Mouse (Mus musculus) retina, postnatal 1 day (tissue): ENCODE measurements around the gene Dbi.

Experiments
- DNase-seq: peaks from one replicate; pipeline ENCODE4 v3.0.0-alpha.2; 2012

Gene Dbi

DNA sequence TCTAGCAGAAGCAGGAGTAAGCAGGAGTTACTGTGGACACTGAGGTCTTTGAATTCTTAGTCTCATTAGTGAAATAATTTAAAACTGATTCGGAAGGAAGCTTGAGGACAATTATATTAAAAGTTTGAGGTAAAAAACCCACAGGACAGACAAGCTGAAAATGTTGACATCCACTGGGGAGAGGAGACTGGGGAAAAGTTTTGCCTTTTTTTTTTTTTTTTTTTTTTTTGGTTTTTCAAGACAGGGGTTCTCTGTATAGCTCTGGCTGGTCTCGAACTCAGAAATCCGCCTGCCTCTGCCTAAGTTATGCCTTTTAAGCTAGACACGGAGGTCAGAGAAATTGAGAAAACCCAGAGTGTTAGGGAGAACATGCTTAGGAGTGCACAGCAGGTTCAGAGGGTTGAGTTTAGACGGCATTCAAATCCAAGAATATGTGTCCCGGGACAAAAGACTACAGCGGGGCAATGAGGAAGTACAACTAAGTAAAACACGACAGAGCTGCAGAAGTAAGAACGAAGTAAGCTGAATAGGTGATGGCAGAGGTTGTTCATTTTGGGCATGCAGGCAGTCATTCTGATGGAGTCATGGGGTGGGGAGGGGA lies 1.2 kb upstream of the Dbi start:
- no peak for DNase-seq

DNA sequence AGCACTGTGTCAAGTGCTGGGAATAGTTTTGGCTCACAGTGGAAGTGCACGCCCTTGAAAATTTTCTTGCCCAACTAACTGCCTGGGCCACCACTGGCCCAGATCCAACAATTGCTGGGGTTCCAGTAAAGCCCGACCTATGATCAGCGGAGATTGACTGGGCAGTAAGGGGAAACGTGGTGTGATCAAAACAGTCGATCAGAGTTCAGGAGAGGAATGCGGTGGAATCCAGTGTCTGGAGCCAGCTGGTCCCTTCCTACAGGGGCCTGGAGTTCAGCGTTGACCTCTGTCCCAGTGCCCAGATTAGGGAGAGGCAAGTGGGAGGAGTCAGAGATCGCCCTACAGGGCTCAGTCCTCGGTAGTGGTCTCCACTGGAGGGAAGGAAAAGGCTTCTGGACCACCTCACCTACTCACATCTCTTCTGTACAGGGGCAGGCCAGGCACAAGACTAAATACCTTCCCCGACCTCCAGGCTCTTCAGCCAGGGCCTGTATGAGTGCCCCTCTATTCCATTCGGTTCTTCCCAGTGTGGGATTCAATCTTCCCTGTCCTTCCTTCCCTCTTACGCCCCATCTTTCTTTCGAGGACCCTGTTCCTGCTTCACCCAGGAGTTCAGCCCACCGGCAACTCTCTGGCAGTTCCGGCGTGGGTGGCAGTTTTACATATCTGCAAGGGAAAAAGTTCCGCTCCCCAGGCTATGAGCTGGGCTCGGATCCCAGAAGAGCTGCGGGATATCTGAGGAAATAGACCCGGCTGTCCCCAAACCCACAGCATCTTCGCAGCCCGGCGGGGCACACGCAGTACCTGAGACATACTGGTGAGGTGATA lies 523 bp downstream of the Dbi start:
- peak; percentile 66 for DNase-seq

DNA sequence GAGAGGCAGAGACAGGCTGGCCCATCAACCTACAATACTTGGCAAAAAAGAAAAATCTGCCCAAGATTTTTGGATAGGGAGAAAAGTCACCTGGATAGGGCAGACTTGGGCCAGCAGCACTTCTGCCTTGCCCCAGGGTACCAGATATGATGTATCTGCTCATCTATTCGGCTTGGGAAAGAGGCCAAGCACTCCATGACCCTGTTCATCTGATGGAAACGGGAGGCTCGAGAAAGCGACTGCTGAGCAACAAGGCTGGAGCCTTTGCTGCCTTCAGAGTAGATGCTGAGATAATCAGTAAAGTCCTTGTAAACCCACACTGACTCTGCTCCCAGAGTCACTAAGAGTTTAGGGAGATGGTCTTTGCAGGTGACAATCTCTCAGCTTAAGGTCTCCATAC lies 1.5 kb downstream of the Dbi start:
- no peak for DNase-seq

DNA sequence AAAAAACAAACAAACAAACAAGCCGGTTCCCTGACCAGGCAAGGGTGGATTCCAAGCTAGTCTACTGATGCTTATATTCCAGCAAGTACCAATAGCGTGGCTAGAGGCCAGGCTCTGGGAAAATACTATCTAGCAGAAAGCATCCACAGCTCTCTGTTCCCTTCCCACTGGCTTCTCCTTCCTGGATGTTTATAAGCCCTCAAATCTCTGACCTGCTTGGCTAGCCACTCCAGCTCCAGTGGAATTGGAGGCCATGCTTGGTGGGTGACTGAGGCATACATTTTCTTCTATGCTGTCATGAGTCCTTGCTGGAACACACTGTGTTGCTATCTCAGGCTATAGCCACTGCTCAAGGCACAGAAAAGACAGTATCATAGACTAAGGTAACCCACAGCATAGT lies 2.0 kb downstream of the Dbi start:
- DNase-seq, result no peak

DNA sequence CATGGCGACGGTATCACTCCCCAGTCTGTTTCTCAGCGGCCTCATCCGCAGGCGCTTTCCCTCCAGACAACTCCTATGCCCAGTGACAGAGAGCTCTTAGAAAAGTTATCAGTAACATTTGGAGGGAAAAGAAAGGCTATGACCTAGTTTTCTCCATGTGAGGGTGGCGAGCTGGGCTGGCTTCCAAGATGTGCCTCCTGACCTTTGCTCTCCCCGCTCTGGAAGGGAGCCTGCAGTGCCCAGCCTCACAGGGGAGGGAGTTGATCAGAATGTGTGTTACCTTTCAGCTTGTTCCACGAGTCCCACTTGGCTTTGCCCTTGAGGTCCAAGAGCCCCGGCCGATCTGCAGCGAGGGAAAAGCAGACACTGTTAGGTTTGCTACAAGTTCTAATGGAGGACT lies 4.8 kb downstream of the Dbi start:
- no peak for DNase-seq

DNA sequence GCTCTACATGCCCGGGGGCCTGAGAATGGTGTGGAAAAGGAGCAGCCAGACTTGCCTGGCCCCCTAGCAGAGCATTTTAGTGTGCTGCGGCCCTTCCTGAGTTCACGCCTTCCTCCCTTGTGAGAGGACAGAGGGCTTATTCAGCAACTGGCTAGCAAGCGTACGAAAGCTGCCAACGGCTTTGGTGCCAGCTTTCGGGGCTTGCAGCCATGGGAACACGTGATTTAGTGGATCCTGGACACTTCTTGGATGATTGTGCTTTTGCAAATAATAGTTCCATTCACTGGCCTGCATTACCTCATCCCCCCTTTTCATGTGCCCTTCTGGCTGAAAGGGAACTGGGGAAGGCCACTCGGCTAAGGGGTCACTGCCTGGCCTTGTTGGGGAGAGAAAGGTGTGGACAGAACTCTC lies 5.2 kb downstream of the Dbi start:
- peak; percentile 81 for DNase-seq

DNA sequence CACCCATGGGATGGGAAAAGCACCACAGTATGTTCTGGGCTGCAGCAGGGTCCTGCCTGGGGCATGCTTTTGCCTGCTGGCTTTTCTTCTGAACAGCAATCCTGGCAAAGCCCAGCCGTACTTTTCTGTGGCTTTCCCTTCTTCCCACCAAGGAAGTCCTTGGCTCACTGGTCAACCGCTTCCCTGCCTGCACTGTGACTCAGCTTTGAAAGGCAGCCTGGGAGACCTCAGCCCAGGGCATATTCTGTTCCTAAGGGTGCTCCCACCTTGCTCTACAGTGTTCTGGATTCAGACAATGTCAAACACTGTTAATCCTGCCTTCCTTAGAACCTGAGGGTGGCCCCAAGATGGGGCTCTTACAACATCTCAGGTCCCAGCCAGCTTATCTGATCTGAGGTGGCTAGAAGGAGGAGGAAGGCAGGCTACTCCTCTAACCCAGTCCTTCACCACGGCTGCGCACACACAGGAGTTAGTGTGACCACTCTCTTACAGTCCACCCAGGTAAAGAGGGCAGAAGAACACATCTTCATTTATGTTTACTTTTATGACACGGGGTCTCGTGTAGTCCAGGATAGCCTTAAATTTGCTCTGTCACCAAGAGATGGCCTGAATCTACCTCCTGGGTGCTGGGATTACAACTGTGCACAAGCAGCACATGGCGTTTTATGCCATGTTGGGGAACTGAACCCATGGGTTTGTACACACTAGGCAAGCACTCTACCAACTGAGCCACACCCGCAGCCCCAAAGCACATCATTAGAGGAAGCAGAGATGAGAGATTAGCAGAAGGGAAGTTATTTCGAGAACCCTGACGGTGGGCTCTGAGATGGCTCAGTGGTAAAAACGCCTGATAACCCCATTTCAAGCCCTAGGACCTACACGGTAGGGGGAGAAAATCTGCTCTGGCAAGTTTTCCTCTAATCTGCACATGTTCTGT lies 8.4 kb downstream of the Dbi start:
- DNase-seq, result no peak

DNA sequence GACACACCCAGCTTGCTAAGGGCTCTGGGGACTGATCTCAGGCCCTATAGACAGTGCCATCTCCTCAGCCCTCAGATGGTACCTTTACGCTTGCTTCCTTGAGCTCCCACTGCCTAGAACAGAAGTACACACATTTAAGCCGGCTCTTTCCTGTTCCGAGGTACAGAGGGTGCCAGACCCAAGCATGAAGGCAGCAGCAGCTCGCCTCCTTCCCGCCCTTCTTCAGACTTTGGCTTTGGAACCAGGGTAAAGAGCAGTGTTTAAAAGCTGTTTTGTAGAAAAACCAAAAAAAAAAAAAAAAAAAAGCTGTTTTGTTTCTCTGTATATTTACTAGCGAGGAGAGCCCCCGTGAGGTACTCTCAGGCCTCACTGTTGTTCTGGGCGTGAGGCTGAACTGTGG lies 9.1 kb downstream of the Dbi start:
- DNase-seq, result no peak

DNA sequence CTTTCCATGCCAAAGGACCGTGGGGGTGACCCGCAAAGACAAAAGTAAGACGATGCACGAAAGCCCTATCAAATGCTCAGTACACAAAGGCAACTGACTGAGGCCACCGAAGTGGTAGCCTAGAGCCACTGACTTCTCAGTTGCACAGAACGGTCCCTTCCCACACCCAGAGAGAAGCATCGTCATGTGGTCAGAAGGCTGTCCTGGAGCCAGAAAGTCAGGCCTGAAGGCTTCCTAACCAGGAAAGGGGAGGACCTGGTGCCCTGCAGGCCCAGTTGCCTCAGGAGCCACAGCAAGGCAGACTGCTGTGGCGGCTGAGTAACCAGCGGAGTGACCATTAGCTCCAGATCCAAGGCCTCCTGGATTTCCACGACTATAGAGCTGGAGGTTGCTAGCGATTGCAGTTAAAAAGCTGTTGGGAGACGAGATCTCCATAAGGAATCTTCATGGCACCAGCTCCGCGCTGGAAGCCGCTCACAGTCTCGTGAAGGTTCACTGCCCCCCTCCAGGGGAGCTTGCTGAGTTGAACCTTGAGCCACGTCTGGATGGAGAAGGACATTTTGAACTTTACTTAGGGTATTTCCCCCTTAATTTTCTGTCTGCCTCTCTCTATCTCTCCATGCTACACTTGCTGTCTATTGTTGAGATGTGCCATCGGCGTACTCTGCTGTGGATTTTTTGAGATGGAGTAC lies 11.0 kb downstream of the Dbi start:
- no peak for DNase-seq

DNA sequence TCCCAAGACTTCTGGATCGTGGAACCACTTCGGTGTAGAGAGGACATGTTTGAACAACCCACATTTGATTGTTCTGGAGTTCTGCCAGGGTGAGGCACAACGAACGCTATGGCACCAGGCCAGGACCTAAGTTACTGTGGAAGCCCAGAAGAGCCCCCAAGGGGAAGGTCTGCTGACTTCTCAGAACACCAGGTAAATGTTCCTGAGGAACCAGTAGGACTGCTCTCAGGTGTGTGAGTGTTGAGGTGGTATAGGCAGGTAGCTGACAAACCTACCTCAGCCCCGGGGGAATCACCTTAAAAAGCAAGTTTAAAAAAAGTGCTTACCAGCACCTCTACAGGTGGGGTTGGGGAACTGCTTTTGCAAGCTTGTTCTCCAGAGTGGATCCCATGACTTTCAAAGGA lies 15.3 kb downstream of the Dbi start:
- no peak for DNase-seq

DNA sequence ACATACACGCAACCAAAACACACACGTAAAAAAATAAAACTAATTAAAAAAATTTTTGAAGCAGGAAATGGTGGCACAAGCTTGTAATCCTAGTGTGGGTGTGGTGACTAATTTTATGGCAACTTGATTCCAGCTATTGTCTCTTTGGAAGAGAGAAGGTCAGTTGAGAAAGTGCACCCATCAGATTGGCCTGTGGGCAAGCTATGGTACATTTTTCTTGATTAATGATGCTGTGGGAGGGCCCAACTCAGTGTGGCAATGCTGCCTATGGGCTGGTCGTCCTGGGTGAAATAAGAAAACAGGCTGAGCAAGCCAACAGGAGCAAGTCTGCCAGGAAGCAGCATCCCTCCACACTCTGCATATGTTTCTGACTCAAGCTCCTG lies 19.7 kb downstream of the Dbi start:
- DNase-seq, result no peak

DNA sequence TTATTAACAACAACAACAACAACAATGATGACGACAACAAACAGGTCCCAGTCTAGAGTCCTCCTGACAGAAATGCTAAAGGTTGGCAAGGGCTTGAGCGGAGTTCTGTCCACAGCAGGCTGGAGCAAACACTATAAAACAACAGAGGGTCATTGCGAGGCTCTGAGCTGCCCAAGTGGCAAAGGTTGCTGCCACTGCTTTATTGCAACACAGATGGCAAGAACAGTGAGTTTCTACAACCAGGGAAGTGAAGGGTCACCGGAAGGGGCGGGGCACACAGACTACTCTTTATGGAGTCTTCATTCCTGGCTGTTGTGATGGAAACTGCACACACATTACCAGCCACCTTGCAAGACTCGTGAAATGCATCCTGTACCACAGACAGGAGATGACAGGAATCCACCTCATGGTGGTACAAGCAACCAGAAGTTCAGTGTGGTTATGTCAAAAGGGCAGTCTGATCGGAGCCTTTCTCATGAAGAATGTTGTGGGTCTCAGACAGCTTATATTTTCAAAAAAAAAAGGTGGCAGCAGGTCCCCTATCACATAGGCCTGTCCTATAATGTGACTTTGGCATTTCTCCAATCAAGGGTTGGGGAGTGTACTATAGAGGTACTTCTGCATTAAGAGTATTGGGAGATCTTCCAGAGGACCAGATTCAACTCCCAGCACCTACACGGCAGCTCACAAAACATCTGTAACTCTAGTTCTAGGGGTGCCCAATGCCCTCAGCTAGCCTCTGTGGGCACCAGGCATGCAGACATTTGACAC lies 20.2 kb downstream of the Dbi start:
- no peak for DNase-seq

DNA sequence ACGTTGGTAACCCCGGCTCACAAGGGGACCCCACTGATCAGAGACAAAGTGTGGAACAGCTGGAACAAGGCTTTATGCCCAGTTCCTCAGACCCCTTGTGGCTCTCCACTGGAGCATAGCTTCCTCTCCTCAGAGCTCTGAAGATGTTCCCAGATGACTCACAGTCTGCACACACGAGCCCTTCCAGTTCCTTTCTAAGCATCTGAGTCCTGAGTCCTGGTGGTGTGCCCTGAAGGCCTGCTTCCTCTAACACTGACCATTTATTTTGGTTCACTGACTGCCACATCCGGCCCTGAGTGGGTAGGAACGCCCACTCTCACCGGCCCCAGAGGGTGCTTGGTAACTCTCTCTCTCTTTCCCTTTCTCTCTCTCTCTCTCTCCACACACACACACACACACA lies 21.4 kb downstream of the Dbi start:
- no peak for DNase-seq

DNA sequence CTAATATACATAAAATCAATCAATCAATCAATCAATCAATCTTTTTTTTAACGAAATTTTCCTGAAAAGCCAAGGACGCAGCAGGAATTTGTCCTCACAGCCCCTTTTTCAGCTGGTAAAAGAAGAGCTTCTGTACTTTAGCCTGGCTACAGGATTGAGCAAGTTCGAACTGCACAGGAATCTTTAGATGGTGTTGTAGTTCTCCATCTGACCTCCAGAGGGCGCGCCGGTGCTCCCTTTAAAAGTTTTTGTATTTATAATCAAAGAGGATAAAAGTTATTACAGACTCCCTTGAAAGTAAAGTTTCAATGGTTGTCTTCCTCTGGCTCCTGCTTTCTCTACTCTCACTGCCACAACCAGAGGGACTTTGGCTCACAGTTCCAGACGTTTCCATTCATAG lies 22.6 kb downstream of the Dbi start:
- DNase-seq, result peak; percentile 59

DNA sequence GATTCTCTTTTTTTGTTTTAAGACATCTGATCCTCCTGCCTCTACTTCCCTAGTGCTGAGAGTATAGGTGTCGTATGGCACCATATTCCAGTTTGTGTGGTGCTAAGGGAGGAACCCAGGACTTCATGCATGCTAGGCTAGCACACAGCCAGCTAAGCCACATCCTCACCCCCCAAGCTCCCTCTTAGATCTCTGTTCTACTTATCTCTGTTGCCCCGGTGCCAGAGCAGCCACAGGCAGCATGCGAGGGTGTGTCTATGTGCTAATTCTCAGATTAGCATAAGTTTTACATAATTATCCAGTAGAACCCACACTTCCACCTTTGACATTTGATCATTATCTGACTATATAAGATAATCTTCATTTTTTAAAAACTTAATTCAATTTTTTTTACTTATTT lies 26.0 kb downstream of the Dbi start:
- DNase-seq, result no peak

DNA sequence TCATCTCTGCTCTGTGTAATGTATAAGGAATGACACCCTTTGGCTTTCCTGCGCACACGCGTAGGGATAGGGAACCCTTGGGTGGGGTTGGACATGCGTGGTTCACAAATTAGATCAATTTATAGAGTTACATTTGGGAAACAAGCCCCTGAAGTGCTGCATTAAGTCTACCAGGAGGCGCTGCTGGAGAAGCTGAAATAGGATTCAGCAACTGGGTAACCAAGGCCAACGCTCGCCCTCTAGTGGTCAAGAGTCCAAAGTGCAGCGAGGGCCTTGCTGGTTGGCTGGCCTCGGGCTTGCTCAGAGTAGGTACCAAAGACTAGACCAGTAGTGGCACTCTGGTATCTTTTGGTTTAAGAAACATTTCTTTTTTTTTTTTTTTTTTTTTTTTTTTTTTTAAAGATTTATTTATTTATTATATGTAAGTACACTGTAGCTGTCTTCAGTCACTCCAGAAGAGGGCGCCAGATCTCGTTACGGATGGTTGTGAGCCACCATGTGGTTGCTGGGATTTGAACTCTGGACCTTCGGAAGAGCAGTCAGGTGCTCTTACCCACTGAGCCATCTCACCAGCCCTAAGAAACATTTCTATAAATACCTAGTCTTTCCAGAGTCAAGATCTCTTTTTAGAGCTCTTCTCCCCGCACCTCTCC lies 27.3 kb downstream of the Dbi start:
- DNase-seq, result peak; percentile 83

DNA sequence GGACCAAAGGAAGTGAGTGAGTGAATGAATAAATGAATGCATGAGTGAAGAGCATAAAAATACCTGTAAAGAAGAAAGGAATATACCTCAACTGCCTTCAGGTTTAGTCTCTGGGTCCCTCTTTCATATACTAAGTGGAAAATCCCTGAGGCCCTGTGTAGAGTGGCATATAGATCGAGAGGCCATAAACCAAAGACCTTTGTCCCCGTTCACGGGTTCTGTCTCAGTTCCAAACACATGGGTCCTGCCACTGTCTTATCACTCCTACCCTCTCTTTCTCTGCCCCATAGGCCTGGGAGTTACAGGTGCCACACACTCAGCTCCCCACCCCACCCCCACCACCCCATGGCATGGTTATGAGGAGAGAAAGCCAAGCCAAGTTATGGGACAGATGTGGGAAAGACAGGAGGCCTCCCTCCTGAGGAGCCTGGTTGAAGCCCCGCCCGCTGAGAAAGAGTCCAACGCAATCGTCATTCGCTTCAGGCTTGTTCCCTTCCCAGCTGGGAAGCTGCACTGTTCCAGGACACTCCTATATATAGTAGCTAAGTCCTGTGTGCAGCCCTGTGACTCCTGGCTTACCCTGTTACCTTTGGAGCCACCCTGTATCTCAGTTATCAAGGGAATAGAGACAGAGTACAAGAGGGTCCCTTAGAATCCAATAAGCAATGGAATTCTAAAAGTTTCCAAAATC lies 29.9 kb downstream of the Dbi start:
- no peak for DNase-seq

DNA sequence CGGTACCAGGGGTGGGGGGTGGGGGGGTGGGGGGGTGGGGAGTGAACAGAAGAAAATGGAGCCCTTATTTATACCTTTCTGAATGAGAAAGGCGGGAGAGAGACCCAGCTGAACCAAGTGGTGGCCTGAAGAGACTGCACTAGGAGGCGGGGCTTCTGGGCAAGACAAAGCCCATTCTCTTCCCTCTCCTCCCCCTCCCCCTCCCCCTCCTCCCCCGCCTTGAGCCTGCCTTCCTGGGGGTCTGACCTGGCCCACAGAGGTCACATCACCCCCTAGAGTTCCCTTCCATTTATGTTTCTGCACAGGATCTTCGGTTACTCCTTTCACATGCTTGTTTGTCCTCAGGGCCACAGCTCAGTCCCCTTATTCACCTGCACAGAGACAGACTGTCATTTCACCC lies 31.7 kb downstream of the Dbi start:
- DNase-seq, result peak; percentile 58

DNA sequence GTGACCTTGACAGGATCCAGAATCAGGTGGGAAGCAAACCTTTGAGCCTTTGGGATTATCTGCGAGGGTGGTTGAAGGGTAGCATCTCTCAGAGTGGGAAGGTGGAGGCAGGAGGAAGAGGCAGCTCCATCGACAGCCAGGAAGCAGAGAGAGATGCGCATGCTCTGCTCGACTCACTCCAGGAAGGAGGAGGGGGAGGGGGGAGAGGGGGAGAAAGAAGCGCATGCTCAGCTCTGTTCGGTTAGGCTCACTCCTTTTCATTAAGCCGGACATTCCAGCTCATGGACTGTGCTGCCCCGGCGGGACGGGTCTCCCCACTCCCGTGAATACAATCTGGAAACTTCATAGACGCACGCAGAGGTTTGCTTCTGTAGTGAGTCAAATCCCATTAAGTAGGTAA lies 34.2 kb downstream of the Dbi start:
- DNase-seq, result no peak

DNA sequence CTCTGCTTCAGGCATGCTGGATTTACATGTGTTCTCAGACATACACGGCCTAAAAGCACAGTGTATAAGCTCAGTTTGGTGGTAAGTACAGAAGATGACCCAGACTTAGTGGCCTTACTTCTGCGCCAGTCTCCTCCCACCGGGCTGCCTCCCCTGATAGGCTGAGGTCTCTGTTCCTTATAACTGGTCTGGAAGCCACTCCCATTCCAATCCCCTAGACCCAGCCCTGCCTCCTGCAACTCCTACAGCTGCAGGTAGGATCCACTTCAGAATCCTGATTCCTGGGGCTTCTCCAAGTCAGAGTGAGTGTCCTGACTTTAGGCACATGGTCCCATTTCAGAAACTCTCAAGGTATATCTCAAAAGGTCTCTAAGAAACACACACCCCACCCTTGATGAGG lies 35.2 kb downstream of the Dbi start:
- no peak for DNase-seq

DNA sequence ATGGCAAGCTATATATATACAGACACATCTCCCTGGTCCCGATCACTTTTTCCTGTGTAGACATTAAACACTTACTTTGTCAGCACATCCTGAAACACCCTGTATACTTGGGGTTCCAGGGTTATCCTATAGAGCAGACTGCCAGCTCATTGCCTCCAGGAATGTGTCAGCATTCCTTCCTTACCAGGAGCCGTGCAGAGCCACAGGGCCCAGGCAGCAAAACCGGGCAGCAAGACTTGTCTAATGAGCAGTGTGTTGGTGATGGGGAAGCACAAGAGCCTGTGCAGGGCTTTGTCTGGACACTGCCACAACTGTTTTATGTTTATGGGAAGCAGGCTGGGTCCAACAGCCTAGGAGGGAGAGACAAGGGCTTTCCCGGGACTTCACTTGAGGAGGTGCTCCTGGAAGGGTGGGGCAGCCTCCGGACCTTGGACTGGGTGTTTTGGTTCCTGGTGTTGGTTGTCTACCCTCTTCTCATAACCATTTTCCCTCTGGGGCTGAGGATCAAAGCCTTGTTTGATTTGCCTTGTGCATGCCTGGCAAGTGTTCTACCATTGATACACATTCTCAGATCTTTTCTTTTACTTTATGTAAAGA lies 36.9 kb downstream of the Dbi start:
- DNase-seq, result no peak
